Mouse (Mus musculus): Measurements from ENCODE around the gene Sncg. TPM values are rescaled to one million over a fixed set of nuclear protein-coding genes. Genes with fewer than 3 reads are reported as not detected.

The Sncg gene
- polyA plus RNA-seq, 1 experiment from 2014 or later = 55.8 TPM

GRCm38 (mm10) chr14:34344361-34344760, 30.2 kb downstream of the Sncg start:
- no peaks in the 10 kb centered on the region for H3K9me3 ChIP-seq (ENCODE audit: control insufficient read depth, low read length)
- peaks cover 50% of the 10 kb centered on the region for H3K36me3 ChIP-seq (ENCODE audit: control insufficient read depth, insufficient read depth, low read length)
- no peak overlapping the region for H3K4me3 ChIP-seq (replicated peaks; ENCODE audit: low read depth, low read length)
- no peak overlapping the region for H3K27ac ChIP-seq (replicated peaks; ENCODE audit: low read depth, low read length)
- no peak overlapping the region for H3K9ac ChIP-seq (replicated peaks; ENCODE audit: low read length)
- H3K27me3 ChIP-seq (ENCODE audit: control insufficient read depth, insufficient read depth, low read length) = no peaks in the 10 kb centered on the region
- ATAC-seq (ENCODE audit: low FRiP score, low TSS enrichment) = no peak
- DNase-seq = no peak
- no peak overlapping the region for H3K4me2 ChIP-seq (ENCODE audit: low read length)
- 89% methylated on average over 5 of the region's 5 CpGs for WGBS
- H3K4me1 ChIP-seq (ENCODE audit: control insufficient read depth, insufficient read depth, low read length) = no peaks in the 10 kb centered on the region

- ATAC-seq (ENCODE audit: low FRiP score, low TSS enrichment) (no peak), DNase-seq (no peak)
- no peaks in the 10 kb centered on the region for H3K4me1 ChIP-seq (ENCODE audit: control insufficient read depth, insufficient read depth, low read length)
- no peak overlapping the region for H3K4me2 ChIP-seq (ENCODE audit: low read length)
- no peak overlapping the region for H3K9ac ChIP-seq (replicated peaks; ENCODE audit: low read length)
- no peak overlapping the region for H3K27ac ChIP-seq (replicated peaks; ENCODE audit: low read depth, low read length)
- 97% methylated on average over 4 of the region's 4 CpGs for WGBS
- H3K36me3 ChIP-seq (ENCODE audit: control insufficient read depth, insufficient read depth, low read length) = peaks cover 61% of the 10 kb centered on the region
- no peaks in the 10 kb centered on the region for H3K27me3 ChIP-seq (ENCODE audit: control insufficient read depth, insufficient read depth, low read length)
- H3K4me3 ChIP-seq (replicated peaks; ENCODE audit: low read depth, low read length) = no peak overlapping the region
- no peaks in the 10 kb centered on the region for H3K9me3 ChIP-seq (ENCODE audit: control insufficient read depth, low read length)
Observed at GRCm38 (mm10) chr14:34343078-34343477, 31.5 kb downstream of the Sncg start.

GRCm38 (mm10) chr14:34341993-34342392, 32.6 kb downstream of the Sncg start:
- ATAC-seq (ENCODE audit: low FRiP score, low TSS enrichment) (no peak), DNase-seq (no peak)
- no peak overlapping the region for H3K4me2 ChIP-seq (ENCODE audit: low read length)
- H3K27ac ChIP-seq (replicated peaks; ENCODE audit: low read depth, low read length) = no peak overlapping the region
- 89% methylated on average over 4 of the region's 4 CpGs for WGBS
- H3K4me3 ChIP-seq (replicated peaks; ENCODE audit: low read depth, low read length) = no peak overlapping the region
- no peaks in the 10 kb centered on the region for H3K4me1 ChIP-seq (ENCODE audit: control insufficient read depth, insufficient read depth, low read length)
- H3K36me3 ChIP-seq (ENCODE audit: control insufficient read depth, insufficient read depth, low read length) = peaks cover 71% of the 10 kb centered on the region
- H3K9me3 ChIP-seq (ENCODE audit: control insufficient read depth, low read length) = no peaks in the 10 kb centered on the region
- no peaks in the 10 kb centered on the region for H3K27me3 ChIP-seq (ENCODE audit: control insufficient read depth, insufficient read depth, low read length)
- no peak overlapping the region for H3K9ac ChIP-seq (replicated peaks; ENCODE audit: low read length)

GRCm38 (mm10) chr14:34339446-34339845, 35.1 kb downstream of the Sncg start:
- ATAC-seq (ENCODE audit: low FRiP score, low TSS enrichment) (no peak), DNase-seq (no peak)
- H3K27ac ChIP-seq (replicated peaks; ENCODE audit: low read depth, low read length) = no peak overlapping the region
- H3K27me3 ChIP-seq (ENCODE audit: control insufficient read depth, insufficient read depth, low read length) = no peaks in the 10 kb centered on the region
- H3K4me2 ChIP-seq (ENCODE audit: low read length) = no peak overlapping the region
- WGBS = 53% methylated on average over 1 of the region's 1 CpGs
- H3K4me1 ChIP-seq (ENCODE audit: control insufficient read depth, insufficient read depth, low read length) = no peaks in the 10 kb centered on the region
- H3K9ac ChIP-seq (replicated peaks; ENCODE audit: low read length) = no peak overlapping the region
- H3K36me3 ChIP-seq (ENCODE audit: control insufficient read depth, insufficient read depth, low read length) = peaks cover 91% of the 10 kb centered on the region
- H3K4me3 ChIP-seq (replicated peaks; ENCODE audit: low read depth, low read length) = no peak overlapping the region
- no peaks in the 10 kb centered on the region for H3K9me3 ChIP-seq (ENCODE audit: control insufficient read depth, low read length)

- no peaks in the 10 kb centered on the region for H3K27me3 ChIP-seq (ENCODE audit: control insufficient read depth, insufficient read depth, low read length)
- H3K36me3 ChIP-seq (ENCODE audit: control insufficient read depth, insufficient read depth, low read length) = peaks cover 81% of the 10 kb centered on the region
- H3K4me1 ChIP-seq (ENCODE audit: control insufficient read depth, insufficient read depth, low read length) = no peaks in the 10 kb centered on the region
- no peaks in the 10 kb centered on the region for H3K9me3 ChIP-seq (ENCODE audit: control insufficient read depth, low read length)
- H3K4me3 ChIP-seq (replicated peaks; ENCODE audit: low read depth, low read length) = no peak overlapping the region
- H3K27ac ChIP-seq (replicated peaks; ENCODE audit: low read depth, low read length) = no peak overlapping the region
- WGBS = 85% methylated on average over 5 of the region's 5 CpGs
- no peak overlapping the region for H3K4me2 ChIP-seq (ENCODE audit: low read length)
- H3K9ac ChIP-seq (replicated peaks; ENCODE audit: low read length) = no peak overlapping the region
- ATAC-seq (ENCODE audit: low FRiP score, low TSS enrichment) = no peak
- DNase-seq = peak; percentile 14
Observed at GRCm38 (mm10) chr14:34332476-34332875, 42.1 kb downstream of the Sncg start.

- Histone ChIP-seq H3K9ac (replicated peaks; ENCODE audit: low read length) (no peak overlapping the region), H3K27ac (replicated peaks; ENCODE audit: low read depth, low read length) (0 out of 2 replicates have a peak overlapping the region, but pooled peaks have one; percentile 2), H3K9me3 (ENCODE audit: control insufficient read depth, low read length) (no peaks in the 10 kb centered on the region), H3K4me1 (ENCODE audit: control insufficient read depth, insufficient read depth, low read length) (no peaks in the 10 kb centered on the region), H3K36me3 (ENCODE audit: control insufficient read depth, insufficient read depth, low read length) (peaks cover 79% of the 10 kb centered on the region), H3K27me3 (ENCODE audit: control insufficient read depth, insufficient read depth, low read length) (no peaks in the 10 kb centered on the region), H3K4me2 (ENCODE audit: low read length) (no peak overlapping the region), H3K4me3 (replicated peaks; ENCODE audit: low read depth, low read length) (no peak overlapping the region)
- WGBS = 88% methylated on average over 3 of the region's 3 CpGs
- DNase-seq (peak; percentile 9), ATAC-seq (ENCODE audit: low FRiP score, low TSS enrichment) (no peak)
Observed at GRCm38 (mm10) chr14:34331886-34332285, 42.7 kb downstream of the Sncg start.

- ATAC-seq (ENCODE audit: low FRiP score, low TSS enrichment) (0 out of 2 replicates have a peak, but pooled peaks have one; percentile 27), DNase-seq (peak; percentile 30)
- Histone ChIP-seq H3K27me3 (ENCODE audit: control insufficient read depth, insufficient read depth, low read length) (no peaks in the 10 kb centered on the region), H3K4me1 (ENCODE audit: control insufficient read depth, insufficient read depth, low read length) (no peaks in the 10 kb centered on the region), H3K4me3 (replicated peaks; ENCODE audit: low read depth, low read length) (no peak overlapping the region), H3K9ac (replicated peaks; ENCODE audit: low read length) (no peak overlapping the region), H3K4me2 (ENCODE audit: low read length) (no peak overlapping the region), H3K27ac (replicated peaks; ENCODE audit: low read depth, low read length) (0 out of 2 replicates have a peak overlapping the region, but pooled peaks have one; percentile 1), H3K9me3 (ENCODE audit: control insufficient read depth, low read length) (no peaks in the 10 kb centered on the region), H3K36me3 (ENCODE audit: control insufficient read depth, insufficient read depth, low read length) (peaks cover 79% of the 10 kb centered on the region)
- WGBS = 91% methylated on average over 9 of the region's 9 CpGs
Observed at GRCm38 (mm10) chr14:34330657-34331158, 43.9 kb downstream of the Sncg start.

- Histone ChIP-seq H3K27me3 (ENCODE audit: control insufficient read depth, insufficient read depth, low read length) (no peaks in the 10 kb centered on the region), H3K36me3 (ENCODE audit: control insufficient read depth, insufficient read depth, low read length) (peaks cover 77% of the 10 kb centered on the region), H3K4me2 (ENCODE audit: low read length) (no peak overlapping the region), H3K4me3 (replicated peaks; ENCODE audit: low read depth, low read length) (no peak overlapping the region), H3K9ac (replicated peaks; ENCODE audit: low read length) (no peak overlapping the region), H3K27ac (replicated peaks; ENCODE audit: low read depth, low read length) (no peak overlapping the region), H3K9me3 (ENCODE audit: control insufficient read depth, low read length) (no peaks in the 10 kb centered on the region), H3K4me1 (ENCODE audit: control insufficient read depth, insufficient read depth, low read length) (no peaks in the 10 kb centered on the region)
- DNase-seq (no peak), ATAC-seq (ENCODE audit: low FRiP score, low TSS enrichment) (no peak)
- 89% methylated on average over 1 of the region's 1 CpGs for WGBS
Observed at GRCm38 (mm10) chr14:34327618-34328017, 47.0 kb downstream of the Sncg start.

- Histone ChIP-seq H3K27ac (replicated peaks; ENCODE audit: low read depth, low read length) (no peak overlapping the region), H3K4me2 (ENCODE audit: low read length) (no peak overlapping the region), H3K9ac (replicated peaks; ENCODE audit: low read length) (no peak overlapping the region), H3K4me3 (replicated peaks; ENCODE audit: low read depth, low read length) (no peak overlapping the region), H3K9me3 (ENCODE audit: control insufficient read depth, low read length) (no peaks in the 10 kb centered on the region), H3K27me3 (ENCODE audit: control insufficient read depth, insufficient read depth, low read length) (no peaks in the 10 kb centered on the region), H3K36me3 (ENCODE audit: control insufficient read depth, insufficient read depth, low read length) (peaks cover 74% of the 10 kb centered on the region), H3K4me1 (ENCODE audit: control insufficient read depth, insufficient read depth, low read length) (no peaks in the 10 kb centered on the region)
- no peak for ATAC-seq (ENCODE audit: low FRiP score, low TSS enrichment)
- DNase-seq = no peak
- WGBS = 97% methylated on average over 3 of the region's 3 CpGs
Observed at GRCm38 (mm10) chr14:34326606-34327005, 48.0 kb downstream of the Sncg start.
